Mouse (Mus musculus): ENCODE results near the gene Marc1.
A peak's percentile ranks its signal among the peaks of the same experiment; 100 is the strongest.

Gene Marc1

GRCm38 (mm10) chr1:184822678-184823077 is 11.6 kb upstream of the Marc1 start:
- peak; percentile 59 for DNase-seq (ENCODE audit: low spot score)

- no peak for DNase-seq (ENCODE audit: low spot score)
These were observed 6.7 kb upstream of the Marc1 start for GRCm38 (mm10) chr1:184817768-184818167.

GRCm38 (mm10) chr1:184811716-184812250 is 670 bp upstream of the Marc1 start:
- DNase-seq (ENCODE audit: low spot score) = no peak

GRCm38 (mm10) chr1:184809578-184810001 is 1.5 kb downstream of the Marc1 start:
- no peak for DNase-seq (ENCODE audit: low spot score)

- DNase-seq (ENCODE audit: low spot score) = no peak
These were observed 2.6 kb downstream of the Marc1 start for GRCm38 (mm10) chr1:184808418-184809012.

GRCm38 (mm10) chr1:184807627-184808417 is 3.3 kb downstream of the Marc1 start:
- no peak for DNase-seq (ENCODE audit: low spot score)

GRCm38 (mm10) chr1:184807123-184807522 is 4.0 kb downstream of the Marc1 start:
- no peak for DNase-seq (ENCODE audit: low spot score)

- DNase-seq (ENCODE audit: low spot score) = no peak
These were observed 5.4 kb downstream of the Marc1 start for GRCm38 (mm10) chr1:184805749-184806148.

- DNase-seq (ENCODE audit: low spot score) = peak; percentile 71
These were observed 17.8 kb downstream of the Marc1 start for GRCm38 (mm10) chr1:184793163-184793876.

GRCm38 (mm10) chr1:184791109-184791508 is 20.0 kb downstream of the Marc1 start:
- DNase-seq (ENCODE audit: low spot score) = peak; percentile 80

- DNase-seq (ENCODE audit: low spot score) = no peak
These were observed 24.5 kb downstream of the Marc1 start for GRCm38 (mm10) chr1:184786376-184787151.

- no peak for DNase-seq (ENCODE audit: low spot score)
These were observed 27.5 kb downstream of the Marc1 start for GRCm38 (mm10) chr1:184783641-184784040.

- DNase-seq (ENCODE audit: low spot score) = peak; percentile 26
These were observed 29.0 kb downstream of the Marc1 start for GRCm38 (mm10) chr1:184782161-184782513.

GRCm38 (mm10) chr1:184781286-184782160 is 29.6 kb downstream of the Marc1 start:
- no peak for DNase-seq (ENCODE audit: low spot score)

GRCm38 (mm10) chr1:184778157-184778556 is 33.0 kb downstream of the Marc1 start:
- no peak for DNase-seq (ENCODE audit: low spot score)

- DNase-seq (ENCODE audit: low spot score) = peak; percentile 34
These were observed 33.9 kb downstream of the Marc1 start for GRCm38 (mm10) chr1:184777061-184777795.

GRCm38 (mm10) chr1:184775289-184775688 is 35.8 kb downstream of the Marc1 start:
- no peak for DNase-seq (ENCODE audit: low spot score)

- DNase-seq (ENCODE audit: low spot score) = no peak
These were observed 39.2 kb downstream of the Marc1 start for GRCm38 (mm10) chr1:184771891-184772249.

- peak; percentile 90 for DNase-seq (ENCODE audit: low spot score)
These were observed 39.8 kb downstream of the Marc1 start for GRCm38 (mm10) chr1:184771202-184771890.

- no peak for DNase-seq (ENCODE audit: low spot score)
These were observed 47.2 kb downstream of the Marc1 start for GRCm38 (mm10) chr1:184763866-184764265.
